Mouse (Mus musculus): ENCODE data around the gene Dok4. TPM values are rescaled to one million over a fixed set of nuclear protein-coding genes. Genes with fewer than 3 reads are reported as not detected.
"Not testable (repeated sequence)": the region's sequence is repeated elsewhere in the genome, so short reads cannot be mapped to it uniquely, and the experiment has no call there.

Gene Dok4
- total RNA-seq, 2 experiments from 2014 or later = 34.2 to 39.5 TPM

GRCm38 (mm10) chr8:94837662-94838574, 38.2 kb downstream of the Dok4 start, which contains the start of the genes Coq9 and Ciapin1:
Gene Coq9, plus strand, starts transcription at chr8:94838321.
Gene Ciapin1, minus strand, starts transcription at chr8:94838358.
- DNase-seq = peak; percentile 96

DNA sequence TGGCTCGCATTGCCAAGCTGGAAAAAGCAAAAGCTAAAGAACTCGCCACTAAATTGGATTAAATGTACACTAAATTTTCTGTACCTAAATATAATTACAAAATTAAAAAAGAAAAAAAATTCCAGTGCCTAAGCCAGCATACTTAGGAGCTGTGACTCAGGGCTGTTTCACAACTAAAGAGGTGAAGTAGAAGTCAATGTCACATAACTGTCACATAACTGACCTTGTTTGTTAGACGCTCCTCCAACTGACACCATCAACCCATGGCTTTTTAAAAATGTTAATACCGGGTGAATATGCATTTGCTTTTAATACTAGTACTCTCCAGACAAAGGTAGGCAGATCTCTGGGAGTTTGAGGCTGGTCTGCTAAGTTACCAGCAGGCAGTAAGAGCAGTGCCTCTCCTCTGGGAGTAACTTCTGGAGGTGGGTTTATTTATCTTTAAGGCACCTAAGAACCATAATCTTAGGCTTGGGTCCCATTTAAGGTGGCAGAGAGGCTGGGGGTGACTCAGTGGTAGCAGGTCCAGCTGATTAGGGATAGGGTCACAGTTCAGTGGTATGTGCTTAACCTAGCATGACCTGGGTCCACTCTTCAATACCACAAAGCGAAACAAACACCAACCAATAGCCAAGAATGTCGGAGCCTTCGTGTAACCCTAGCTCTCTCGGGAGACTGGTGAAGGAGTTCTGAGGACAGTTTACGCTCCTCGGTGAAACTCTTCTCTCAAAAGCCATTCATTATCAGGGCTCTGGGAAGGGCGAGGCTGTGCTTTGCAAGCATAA, 39.5 kb downstream of the Dok4 start:
- DNase-seq = no peak

GRCm38 (mm10) chr8:94835751-94836150, 40.4 kb downstream of the Dok4 start:
- DNase-seq = not testable (repeated sequence)

DNA sequence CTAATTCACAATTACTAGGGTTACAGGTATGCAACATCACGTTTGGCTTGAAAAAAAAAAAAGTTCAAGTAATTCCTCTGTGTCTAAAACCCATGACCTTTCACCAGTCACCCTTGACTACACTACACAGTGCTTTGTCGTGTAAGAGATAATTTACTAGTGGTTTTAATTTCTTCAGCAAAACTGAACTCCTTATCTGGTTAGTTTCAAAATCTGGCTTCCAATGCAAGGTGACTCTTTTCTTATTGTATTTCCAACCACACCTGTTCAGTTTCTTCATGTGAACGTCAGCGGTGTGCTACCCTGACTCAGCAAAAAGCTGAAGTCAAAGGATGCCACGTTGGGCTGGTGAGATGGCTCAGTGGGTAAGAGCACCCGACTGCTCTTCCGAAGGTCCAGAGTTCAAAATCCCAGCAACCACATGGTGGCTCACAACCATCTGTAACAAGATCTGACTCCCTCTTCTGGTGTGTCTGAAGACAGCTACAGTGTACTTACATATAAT, 42.2 kb downstream of the Dok4 start:
- DNase-seq = not testable (repeated sequence)

DNA sequence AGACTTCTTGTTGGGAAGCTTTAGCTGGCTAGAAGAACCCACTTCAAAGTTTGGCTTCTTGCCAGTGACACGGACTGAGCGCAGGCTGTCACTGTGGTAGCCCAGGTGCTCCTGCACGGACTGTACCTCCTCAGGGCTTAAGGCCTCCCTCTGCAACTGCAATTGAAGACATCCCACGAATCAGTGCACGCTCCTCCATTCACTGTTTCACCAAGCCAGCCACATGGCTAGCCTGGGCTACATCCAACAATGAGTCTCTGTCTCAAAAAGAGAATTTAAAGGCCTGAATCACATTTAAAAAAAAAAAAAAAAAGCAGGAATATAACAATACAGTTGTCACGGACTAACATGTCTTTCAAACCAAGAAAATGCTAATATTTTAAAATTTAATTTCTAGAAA, 47.8 kb downstream of the Dok4 start:
- DNase-seq = no peak

- DNase-seq = no peak
Measured at GRCm38 (mm10) chr8:94826210-94826609, 49.9 kb downstream of the Dok4 start.

GRCm38 (mm10) chr8:94825170-94825569, 51.0 kb downstream of the Dok4 start:
- DNase-seq = no peak

DNA sequence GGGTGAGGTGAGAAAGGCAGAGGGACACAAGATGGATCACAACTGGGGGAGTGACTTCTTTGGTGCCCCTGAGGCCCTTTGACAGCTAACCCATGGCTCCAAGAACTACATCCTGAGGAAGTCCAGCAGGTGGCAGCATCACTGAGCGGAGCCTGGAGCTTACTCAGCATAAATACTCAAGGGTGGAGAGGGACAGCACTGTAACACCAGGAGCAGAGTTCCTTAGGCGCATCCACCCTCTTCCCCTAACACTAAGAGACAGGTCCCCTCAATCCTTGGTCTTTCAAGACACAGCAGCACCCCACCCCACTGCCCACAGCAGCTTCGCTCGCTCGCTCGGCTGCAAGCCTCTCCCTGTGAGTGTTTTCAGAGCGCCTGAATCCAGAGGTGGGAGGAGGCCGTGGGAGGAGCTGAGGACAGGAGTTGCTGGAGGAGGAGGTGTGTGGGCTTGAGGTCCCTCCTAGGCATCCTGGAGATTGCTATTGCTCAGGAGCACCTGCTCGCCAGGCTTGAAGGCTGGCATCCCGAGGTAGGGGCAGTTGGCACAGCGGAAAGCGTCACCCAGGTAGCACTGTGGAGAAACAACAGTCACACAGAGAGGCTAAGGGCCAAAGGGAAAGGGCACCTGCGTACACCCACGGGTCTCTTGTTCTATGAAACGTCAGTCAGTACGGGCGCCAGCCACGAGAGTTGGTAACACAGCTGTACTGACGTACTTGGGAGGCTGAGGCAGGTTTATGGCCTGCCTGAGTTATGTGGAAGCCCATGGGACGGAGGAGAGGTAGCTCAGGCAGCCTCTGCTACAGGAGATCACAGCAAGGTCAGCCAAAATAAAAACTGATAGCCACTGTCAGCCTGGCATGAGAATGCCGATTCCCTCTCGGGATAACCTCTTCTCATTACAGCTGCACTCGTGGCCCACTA, 53.2 kb downstream of the Dok4 start:
- DNase-seq = peak; percentile 77

DNA sequence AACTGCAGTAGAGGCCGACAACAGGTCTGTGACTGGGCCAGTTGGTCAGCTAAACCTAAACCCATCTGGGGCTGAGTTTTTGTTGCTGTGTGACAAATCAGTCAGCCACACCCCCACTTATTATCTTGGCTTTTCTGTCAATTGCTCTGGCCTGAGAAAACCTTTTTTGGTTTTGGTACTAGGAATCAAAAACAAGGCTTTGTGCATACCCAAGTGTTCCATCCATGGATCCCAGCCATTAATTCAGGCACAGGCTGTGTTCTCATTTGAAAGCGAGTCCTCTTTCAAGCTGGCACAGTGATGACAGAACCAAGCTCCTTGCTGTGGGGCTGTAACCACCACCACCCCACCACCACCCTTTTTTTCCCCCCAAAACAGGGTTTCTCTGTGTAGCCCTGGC, 54.7 kb downstream of the Dok4 start:
- no peak for DNase-seq

GRCm38 (mm10) chr8:94820553-94820952, 55.6 kb downstream of the Dok4 start:
- no peak for DNase-seq

GRCm38 (mm10) chr8:94819671-94820179, 56.4 kb downstream of the Dok4 start:
- no peak for DNase-seq

DNA sequence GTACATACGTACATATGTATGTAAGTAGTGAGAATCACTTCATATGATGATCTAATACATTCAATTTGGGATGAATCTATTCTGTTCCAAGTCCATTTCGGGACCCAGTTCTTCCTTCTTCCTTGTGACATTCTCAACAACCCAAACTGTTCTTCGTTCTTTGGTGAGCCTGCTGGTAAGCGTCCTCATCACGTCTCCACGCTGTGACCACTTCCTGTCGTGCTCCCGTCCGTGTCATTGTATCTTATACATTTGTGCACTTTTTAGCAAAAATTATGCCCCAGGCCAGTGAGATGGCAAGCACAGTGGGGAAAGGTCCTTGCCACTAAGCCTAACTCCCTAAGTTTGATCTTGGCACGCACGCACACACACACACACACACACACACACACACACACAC, 58.2 kb downstream of the Dok4 start:
- no peak for DNase-seq

DNA sequence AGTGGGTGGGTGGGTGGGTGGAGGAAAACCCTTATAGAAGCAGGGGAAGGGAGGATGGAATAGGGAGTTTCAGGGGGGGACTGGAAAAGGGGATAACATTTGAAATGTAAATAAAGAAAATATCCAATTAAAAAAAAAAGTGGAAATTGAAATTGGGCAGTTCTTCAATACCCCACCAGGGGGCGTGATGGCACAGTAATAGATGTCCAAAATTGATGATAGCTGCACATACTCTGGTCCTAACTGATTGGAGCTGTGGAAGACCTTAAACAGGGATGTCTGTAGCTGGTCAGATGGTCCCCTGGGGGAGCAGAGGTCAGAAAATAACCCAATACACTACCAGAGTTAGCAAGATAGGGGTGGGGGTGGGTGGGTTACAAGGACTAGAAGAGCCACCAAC, 61.6 kb downstream of the Dok4 start:
- peak; percentile 32 for DNase-seq

Other genes with a start within 250 kb of the Dok4 start
- 100 to 1,000 TPM; 122 to 127 TPM for gene Arl2bp, start 209.7 kb downstream of the Dok4 start, total RNA-seq (2021)
- gene Pllp, start 180.1 kb downstream of the Dok4 start, total RNA-seq (2021) = under 1 TPM; 0.29 to 0.56 TPM
- not detected for gene Ccl22, start 130.7 kb downstream of the Dok4 start, total RNA-seq (2021)
- 1 to 10 TPM; 4.1 to 4.5 TPM for gene Cx3cl1, start 104.3 kb downstream of the Dok4 start, total RNA-seq (2021)
- gene Ccl17, start 65.9 kb downstream of the Dok4 start, total RNA-seq (2021) = under 1 TPM in 1 of 2 experiments, not detected in 1; 0.60 TPM
- 100 to 1,000 TPM; 237 to 239 TPM for gene Coq9, start 38.0 kb downstream of the Dok4 start, total RNA-seq (2021)
- 10 to 100 TPM; 84.5 to 91.1 TPM for gene Ciapin1, start 38.0 kb downstream of the Dok4 start, total RNA-seq (2021)
- gene Polr2c, start 18.9 kb downstream of the Dok4 start, total RNA-seq (2021) = 10 to 100 TPM; 63.3 to 74.8 TPM
- 10 to 100 TPM; 18.1 to 19.4 TPM for gene Ccdc102a, start 41.8 kb upstream of the Dok4 start, total RNA-seq (2021)
- gene Adgrg5, start 47.4 kb upstream of the Dok4 start, total RNA-seq (2021) = under 1 TPM; 0.12 to 0.50 TPM
- gene Adgrg1, start 98.4 kb upstream of the Dok4 start, total RNA-seq (2021) = 10 to 100 TPM; 22.7 to 25.6 TPM
- gene Adgrg3, start 141.4 kb upstream of the Dok4 start, total RNA-seq (2021) = 1 to 10 TPM; 3.3 to 3.8 TPM
- gene Drc7, start 178.8 kb upstream of the Dok4 start, total RNA-seq (2021) = not detected
- 10 to 100 TPM; 13.0 to 15.0 TPM for gene Katnb1, start 204.9 kb upstream of the Dok4 start, total RNA-seq (2021)